Mouse (Mus musculus) gastrocnemius, postnatal 25 days (tissue): Measurements from ENCODE around the gene Cabp1. TPM values are rescaled to one million over a fixed set of nuclear protein-coding genes. Genes with fewer than 3 reads are reported as not detected.
"Not testable (repeated sequence)": the region's sequence is repeated elsewhere in the genome, so short reads cannot be mapped to it uniquely, and the experiment has no call there.

Source experiments
- DNase-seq: peaks from one replicate; pipeline ENCODE4 v3.0.0; 2022
- total RNA-seq, 2 experiments: library from RNA; stranded (reverse); gene quantifications; 1 replicate in 1 of 2; 2 replicates in 1 of 2; pipeline ENCODE4 v1.2.3; 2021

Gene Cabp1
- total RNA-seq, 2 experiments from 2014 or later = 1.6 TPM

GRCm38 (mm10) chr5:115170150-115170549 lies 24.0 kb downstream of the Cabp1 start:
- no peak for DNase-seq

GRCm38 (mm10) chr5:115168641-115169415 lies 25.4 kb downstream of the Cabp1 start:
- DNase-seq = no peak

GRCm38 (mm10) chr5:115167396-115167795 lies 26.8 kb downstream of the Cabp1 start:
- no peak for DNase-seq

DNA sequence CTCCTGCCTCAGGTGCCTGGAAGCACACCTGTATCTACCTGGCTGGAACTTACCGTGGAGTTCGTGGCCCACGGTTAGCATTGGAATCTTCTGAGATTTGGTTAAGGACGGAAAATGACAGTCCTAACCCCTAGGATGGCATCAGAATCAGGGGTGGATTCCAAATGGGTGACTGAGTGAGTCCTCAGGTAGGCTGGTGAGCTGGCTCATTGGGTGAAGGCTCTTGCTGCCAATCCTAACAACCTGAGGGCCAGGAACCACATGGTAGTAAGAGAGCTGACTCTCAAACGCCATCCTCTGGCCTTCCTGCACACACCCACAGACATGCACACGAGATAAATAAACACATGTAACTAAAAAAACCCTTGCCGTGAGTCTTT lies 27.4 kb downstream of the Cabp1 start:
- no peak for DNase-seq

GRCm38 (mm10) chr5:115165895-115166814 lies 28.0 kb downstream of the Cabp1 start:
- DNase-seq = no peak

GRCm38 (mm10) chr5:115165351-115165750 lies 28.8 kb downstream of the Cabp1 start:
- DNase-seq = no peak

GRCm38 (mm10) chr5:115164446-115164845 lies 29.7 kb downstream of the Cabp1 start:
- DNase-seq = not testable (repeated sequence)

DNA sequence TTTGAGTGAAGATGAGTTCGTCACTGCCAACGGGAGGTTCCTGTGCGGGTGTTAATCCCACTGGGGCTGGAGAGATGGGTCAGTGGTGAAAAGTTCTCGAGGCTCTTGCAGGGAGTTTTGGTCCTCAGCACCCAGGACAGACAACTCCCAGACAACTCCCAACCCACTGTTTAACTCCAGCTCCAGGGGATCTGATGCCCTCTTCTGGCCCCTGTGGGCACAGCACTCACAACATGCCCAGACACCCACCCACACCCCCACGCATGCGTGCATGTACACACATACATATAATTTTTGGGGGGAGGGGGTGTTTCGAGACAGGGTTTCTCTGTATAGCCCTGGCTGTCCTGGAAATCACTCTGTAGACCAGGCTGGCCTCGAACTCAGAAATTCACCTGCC lies 30.6 kb downstream of the Cabp1 start:
- DNase-seq = peak; percentile 61

DNA sequence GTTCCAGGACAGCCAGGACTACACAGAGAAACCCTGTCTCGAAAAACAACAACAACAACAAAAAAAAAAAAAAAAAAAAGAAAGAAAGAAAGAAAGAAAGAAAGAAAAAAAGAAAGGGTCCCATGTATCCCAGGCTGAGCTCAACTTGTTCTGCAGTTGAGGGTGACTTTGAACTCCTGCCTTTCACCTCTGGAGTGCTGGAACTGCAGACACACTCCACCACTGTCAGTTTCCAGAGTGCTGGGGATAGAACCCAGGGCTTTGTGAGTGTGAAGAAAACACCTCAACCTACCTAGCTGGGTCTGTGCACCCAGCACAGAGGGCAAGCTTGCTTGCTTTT lies 32.3 kb downstream of the Cabp1 start:
- not testable (repeated sequence) for DNase-seq

DNA sequence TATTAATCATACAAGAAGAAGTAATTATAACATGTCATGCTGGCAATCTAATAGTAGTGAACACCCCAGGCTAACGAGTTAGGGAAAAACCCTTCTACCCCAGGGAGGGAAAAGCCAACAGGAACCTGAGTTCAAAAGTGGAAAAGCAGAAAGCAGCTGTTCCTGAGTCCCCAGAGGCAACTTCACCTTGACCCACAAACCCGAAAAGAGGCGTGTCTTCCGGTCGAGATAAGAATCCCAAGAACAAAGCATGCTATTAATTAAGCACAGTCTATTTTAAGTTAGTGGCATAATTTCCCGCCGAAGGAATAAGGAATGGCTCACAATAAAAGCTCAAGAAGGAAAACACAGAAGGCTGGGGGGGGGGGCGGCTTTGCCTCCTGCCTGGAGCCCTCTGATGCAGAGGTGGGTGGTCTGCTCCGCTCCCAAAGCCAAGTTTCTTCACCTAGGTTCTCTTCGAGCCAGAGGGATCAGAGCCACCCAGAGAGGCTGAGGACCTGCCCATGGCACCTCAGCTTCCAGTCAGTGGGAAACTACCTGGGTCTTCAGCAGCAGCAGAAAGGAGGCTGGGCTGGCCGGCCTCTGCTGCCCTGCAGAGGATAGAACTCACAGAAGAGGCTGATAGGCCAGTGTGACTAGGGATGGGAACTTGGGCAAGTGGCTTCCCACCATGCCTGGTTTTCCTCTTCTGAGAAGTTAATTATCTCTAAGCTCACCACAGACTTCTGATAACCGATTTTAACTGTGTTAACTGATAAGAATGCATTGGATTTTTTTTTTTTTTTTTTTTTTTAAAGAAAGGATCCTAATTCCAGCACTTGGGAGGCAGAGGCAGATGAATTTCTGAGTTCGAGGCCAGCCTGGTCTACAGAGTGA lies 32.9 kb downstream of the Cabp1 start:
- DNase-seq = no peak

DNA sequence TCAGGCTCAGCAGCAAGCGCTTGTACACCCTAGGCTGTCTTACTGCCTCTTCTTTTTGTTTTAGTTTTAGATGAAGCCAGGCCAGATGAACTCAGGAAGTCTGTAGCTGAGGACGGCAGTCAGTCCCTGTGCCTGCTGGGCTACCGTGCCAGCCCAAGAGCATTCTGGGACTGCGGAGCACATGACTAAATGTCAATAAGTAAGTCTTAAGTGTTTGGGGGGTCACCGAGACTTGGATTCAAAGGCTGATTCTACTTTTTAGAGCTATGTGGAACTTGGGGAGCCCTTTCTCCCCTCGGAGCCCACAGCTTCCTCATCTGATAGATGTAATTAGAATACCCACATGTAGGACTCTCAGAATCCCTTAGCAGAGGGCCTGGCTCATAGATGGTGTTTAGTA lies 33.5 kb downstream of the Cabp1 start:
- no peak for DNase-seq

GRCm38 (mm10) chr5:115159165-115159564 lies 35.0 kb downstream of the Cabp1 start:
- no peak for DNase-seq

DNA sequence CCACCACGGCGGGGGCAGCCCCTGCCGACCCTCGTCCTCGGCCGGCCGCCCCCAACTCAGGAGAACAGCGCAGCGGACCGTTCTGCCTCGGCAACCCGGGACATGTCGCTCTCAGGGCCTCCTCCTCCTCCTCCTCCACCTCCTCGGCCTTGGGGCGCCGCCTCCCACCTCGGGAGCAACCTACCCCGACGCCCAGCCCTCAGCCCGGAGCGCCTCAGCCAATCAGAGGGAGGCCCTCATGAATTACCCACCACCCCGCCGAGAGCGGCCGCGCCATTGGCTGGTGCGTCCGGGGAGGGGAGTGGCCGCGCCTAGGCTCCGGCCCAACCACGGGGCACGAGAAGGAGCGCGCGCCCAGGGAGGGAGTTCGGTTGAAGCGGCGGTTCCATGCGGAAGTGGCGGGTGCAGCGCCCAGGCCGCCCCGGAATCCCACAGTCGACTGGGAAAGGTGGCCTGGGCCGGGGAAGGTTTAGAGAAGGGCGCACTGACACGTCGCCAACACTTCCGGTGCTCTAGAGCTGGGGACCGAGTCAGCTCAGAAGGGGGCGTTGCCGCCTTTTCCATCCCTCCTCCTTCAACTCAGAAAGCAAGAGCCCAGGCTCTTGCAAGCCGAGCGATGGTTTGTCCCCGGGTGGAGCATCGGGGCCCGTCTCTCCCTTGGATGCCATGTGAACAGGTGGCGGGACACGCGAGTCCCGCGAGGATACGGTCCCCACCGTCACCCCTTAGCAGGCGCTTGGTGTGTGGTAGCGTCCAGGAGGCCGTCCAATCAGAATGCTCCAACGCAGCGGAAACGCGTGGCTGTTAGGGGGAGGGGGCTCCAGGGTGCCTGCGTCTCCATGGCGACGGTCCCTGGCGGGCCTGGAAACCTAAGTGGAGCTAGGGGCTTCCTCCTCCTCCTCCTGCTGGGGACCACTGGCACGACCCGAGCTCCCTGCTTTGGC lies 35.9 kb downstream of the Cabp1 start, which contains the start of gene Mlec:
Gene Mlec (minus strand): TSS at position 140 of the 944 bp plus-strand sequence.
- DNase-seq = peak; percentile 100

DNA sequence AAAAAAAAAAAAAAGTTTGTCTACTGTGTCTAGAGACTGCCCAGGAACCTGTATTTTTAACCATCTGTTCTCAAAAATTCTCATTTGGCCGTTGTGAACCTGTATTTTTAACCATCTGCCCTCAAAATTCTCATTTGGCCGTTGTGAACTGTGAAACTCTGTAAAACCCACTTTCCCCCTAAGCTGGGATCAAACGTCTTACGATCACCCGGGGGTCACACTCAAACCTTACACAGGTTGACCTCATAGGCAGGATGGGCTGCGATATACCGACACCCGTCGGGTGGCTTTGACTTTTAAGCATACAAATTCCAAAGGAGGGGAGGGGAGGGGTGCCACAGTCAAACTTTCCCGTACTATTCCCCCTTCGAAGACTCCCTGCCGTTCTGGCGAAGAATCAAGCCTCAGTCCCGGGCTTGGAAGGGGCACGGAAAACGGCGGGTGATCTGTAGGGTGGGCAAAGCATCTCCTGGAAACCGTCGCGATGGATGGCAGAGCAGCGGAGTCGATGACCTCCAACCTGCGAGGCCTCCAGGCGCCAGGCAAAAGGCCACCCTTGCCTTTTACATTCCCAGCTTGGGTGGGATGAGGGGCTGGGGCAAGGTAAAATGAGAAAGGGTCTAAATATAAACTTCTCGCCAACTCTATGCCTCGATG lies 37.1 kb downstream of the Cabp1 start:
- no peak for DNase-seq

- DNase-seq = no peak
These were observed 37.8 kb downstream of the Cabp1 start for GRCm38 (mm10) chr5:115156401-115156800.

DNA sequence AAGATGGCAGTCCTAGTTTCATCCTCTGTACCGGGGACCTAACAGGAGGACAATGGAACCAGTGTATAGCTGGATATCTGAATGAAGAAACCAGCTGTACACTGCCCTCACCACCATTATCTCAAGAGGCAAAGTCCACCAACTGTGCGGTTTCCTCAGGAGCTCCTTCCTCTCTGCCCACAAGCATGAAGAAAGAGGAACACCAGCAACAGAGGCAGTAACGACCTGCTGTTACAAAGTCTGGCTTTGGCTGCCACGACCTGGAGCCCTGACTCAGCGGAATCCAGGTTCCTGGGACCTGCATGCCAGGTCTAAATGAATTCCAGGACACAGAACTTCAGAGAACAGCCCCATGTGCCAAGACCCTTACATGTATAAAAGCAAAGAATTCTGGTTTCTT lies 38.4 kb downstream of the Cabp1 start:
- no peak for DNase-seq

DNA sequence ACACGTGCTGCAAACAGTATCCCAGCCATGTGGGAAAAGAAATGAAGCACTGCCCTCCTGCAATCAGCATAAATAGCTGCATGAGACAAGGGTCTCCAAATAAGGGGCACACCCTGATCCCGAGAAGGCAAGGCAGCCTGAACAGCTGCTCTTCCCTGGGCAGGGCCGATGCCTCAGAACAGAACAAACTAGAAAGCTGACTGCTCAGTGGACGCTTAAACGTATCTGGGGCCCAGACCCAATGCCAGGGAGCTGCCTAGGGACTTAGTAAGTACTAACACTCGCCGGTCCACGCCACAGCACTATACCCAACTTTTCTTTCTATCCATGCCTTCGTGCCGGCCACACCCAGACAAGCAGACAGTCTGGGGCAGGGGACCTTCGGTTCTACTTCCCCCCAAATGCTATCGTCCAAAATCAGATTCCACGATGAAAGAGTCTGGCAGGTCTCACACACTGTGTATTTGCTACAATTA lies 39.0 kb downstream of the Cabp1 start:
- DNase-seq = peak; percentile 49

DNA sequence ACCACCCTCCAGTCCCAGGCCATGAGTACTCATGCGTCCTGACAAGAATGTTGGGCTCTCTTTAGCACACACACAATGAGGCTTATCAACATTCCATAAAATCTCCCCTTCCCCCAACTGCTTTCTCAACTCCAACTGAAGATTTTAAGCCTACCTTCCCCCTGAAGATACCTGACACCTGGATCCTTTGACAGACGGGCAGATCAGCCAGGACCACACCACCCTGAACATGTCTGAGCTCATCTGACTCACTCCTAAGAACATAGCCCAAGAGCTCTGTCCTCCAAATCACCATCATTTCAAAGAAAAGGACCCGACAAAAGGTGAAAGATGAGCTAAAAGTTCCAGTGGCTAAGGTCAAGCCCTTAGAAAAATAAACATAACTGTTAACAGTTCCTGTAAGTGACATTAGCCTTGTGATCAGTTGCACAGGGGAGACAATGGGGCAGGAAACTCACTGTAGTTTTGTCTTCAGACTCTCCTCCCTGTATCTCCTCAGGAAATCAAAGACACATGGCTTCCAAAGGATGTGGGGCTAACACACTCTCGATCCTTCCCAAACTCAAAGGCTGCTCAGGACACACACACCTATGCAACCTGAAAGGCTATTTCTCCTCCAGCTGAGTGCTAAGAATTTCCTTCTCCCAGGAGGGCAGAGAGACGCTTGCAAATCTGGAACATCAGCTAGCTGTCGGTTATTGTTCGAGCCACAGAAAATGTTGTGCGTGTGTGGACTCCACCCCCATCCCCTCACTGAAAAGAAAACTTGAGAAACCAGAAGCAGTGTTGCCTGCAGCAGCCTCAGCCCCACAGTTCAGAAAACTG lies 41.8 kb downstream of the Cabp1 start:
- DNase-seq = no peak

DNA sequence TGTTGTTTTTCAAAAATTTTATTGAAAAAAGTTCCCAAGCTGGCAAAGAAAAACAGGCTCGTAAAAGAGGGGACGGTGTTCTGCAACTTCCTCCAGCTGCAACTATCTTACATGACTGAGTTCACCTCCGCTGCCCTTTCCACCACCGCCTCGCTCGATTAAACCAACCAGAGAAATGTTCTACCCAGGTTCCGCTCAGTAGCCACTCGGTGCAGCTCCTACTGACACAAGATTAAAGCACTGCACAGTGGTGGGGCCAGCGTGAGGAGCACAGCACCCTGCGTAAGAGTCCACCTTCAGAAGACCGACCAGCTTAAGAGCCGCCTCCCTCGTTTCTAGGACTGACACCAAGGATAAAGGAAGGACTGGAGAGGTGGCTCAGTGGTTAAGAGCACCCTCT lies 42.7 kb downstream of the Cabp1 start:
- DNase-seq = no peak

DNA sequence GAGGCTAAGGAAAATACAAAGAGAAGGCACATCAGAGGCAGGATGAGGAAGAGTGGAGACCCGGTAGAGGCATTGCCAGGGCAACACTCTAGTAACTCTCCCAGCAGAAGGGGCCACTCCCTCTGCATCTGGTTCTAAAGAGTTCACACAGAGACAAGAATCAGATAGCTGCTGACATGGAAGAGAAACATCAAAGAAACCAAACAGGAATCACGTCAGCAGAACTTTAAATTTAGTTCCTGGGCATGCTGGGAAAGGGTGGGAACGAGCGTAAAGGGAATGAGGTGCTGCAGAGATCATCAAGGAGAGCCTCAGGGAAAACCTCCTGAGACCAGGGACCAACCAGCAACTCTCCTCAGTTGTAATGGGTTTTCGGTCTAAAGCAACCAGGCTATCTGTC lies 43.2 kb downstream of the Cabp1 start:
- no peak for DNase-seq
